Mouse (Mus musculus) MEL (cell line): Measurements from ENCODE around the gene Fam192a. TPM values are rescaled to one million over a fixed set of nuclear protein-coding genes. Genes with fewer than 3 reads are reported as not detected.
A peak's percentile ranks its signal among the peaks of the same experiment; 100 is the strongest.

Experiments
- DNase-seq: peaks from one replicate; pipeline ENCODE4 v3.0.0; 2011; ENCODE audit warnings: low read depth, low spot score
- H3K27ac ChIP-seq: 2 replicates; pipeline ENCODE4 v1.5.1; 2012; ENCODE audit warnings: low read depth, mild to moderate bottlenecking, control low read depth, low read length, moderate library complexity; ENCODE audit not compliant: control insufficient read depth
- H3K27me3 ChIP-seq, 2 experiments: fragments of 150-350 bp in 1 of 2; sonication (generic) in 1 of 2; 2 replicates each; pipeline ENCODE4 v1.6.1; 2012; ENCODE audit warnings: low read length in 2 of 2, mild to moderate bottlenecking in 2 of 2, improper control_type of control experiment in 1 of 2, moderate library complexity in 1 of 2; ENCODE audit not compliant: insufficient read depth in 2 of 2, control insufficient read depth in 1 of 2
- H3K36me3 ChIP-seq, 2 experiments: 2 replicates each; pipeline ENCODE4 v1.6.1; 2012 to 2014; ENCODE audit warnings: low read length in 2 of 2, improper control_type of control experiment in 1 of 2, inconsistent platforms in 1 of 2, mild to moderate bottlenecking in 1 of 2; ENCODE audit not compliant: insufficient read depth in 2 of 2, control insufficient read depth in 1 of 2
- H3K4me1 ChIP-seq, 2 experiments: fragments of 150-350 bp in 1 of 2; sonication (generic) in 1 of 2; 2 replicates each; pipeline ENCODE4 v1.6.1; 2012; ENCODE audit warnings: low read length in 2 of 2, improper control_type of control experiment in 1 of 2, mild to moderate bottlenecking in 1 of 2; ENCODE audit not compliant: insufficient read depth in 2 of 2, control insufficient read depth in 1 of 2
- H3K4me3 ChIP-seq, 2 experiments: fragments of 150-350 bp in 1 of 2; sonication (generic) in 1 of 2; 2 replicates each; pipeline ENCODE4 v1.5.1; 2012; ENCODE audit warnings: low read depth in 2 of 2, low read length in 2 of 2, mild to moderate bottlenecking in 2 of 2, moderate library complexity in 2 of 2, control low read depth in 1 of 2, improper control_type of control experiment in 1 of 2; ENCODE audit not compliant: control insufficient read depth in 1 of 2, insufficient read depth in 1 of 2
- H3K79me2 ChIP-seq: 2 replicates; pipeline ENCODE4 v1.6.1; 2012; ENCODE audit warnings: mild to moderate bottlenecking, low read length, moderate library complexity; ENCODE audit not compliant: control insufficient read depth, poor library complexity, insufficient read depth
- H3K9ac ChIP-seq: 2 replicates; pipeline ENCODE4 v1.6.1; 2012; ENCODE audit warnings: low read depth, mild to moderate bottlenecking, control low read depth, low read length, moderate library complexity; ENCODE audit not compliant: control insufficient read depth, poor library complexity, severe bottlenecking
- H3K9me3 ChIP-seq: fragments of 150-350 bp; sonication (generic); replicated peaks from 2 replicates; pipeline ENCODE4 v1.6.1; 2012; ENCODE audit warnings: mild to moderate bottlenecking, low read length, improper control_type of control experiment, moderate library complexity; ENCODE audit not compliant: insufficient read depth
- CHD1 ChIP-seq: IDR thresholded peaks from 2 replicates; pipeline ENCODE4 v1.6.1; 2012; ENCODE audit warnings: low read depth, mild to moderate bottlenecking, inconsistent platforms, low read length, improper control_type of control experiment
- CTCF ChIP-seq, 3 experiments: IDR thresholded peaks in 2 of 3; conservative IDR thresholded peaks in 1 of 3; 2 replicates each; pipeline ENCODE4 v1.5.1; 2011 to 2012; ENCODE audit warnings: low read length in 3 of 3, low read depth in 2 of 3, mild to moderate bottlenecking in 2 of 3, improper control_type of control experiment in 1 of 3, inconsistent platforms in 1 of 3, mixed read lengths in 1 of 3, moderate library complexity in 1 of 3; ENCODE audit not compliant: control insufficient read depth in 1 of 3, insufficient read depth in 1 of 3, poor library complexity in 1 of 3, severe bottlenecking in 1 of 3
- E2F4 ChIP-seq: IDR thresholded peaks from 2 replicates; pipeline ENCODE4 v1.6.1; 2011; ENCODE audit warnings: low read depth, low read length, improper control_type of control experiment, borderline replicate concordance
- ETS1 ChIP-seq: IDR thresholded peaks from 2 replicates; pipeline ENCODE4 v1.6.1; 2012; ENCODE audit warnings: low read depth, mild to moderate bottlenecking, inconsistent platforms, low read length, improper control_type of control experiment, moderate library complexity
- GABPA ChIP-seq: IDR thresholded peaks from 2 replicates; pipeline ENCODE4 v1.6.1; 2012; ENCODE audit warnings: low read depth, mild to moderate bottlenecking, inconsistent platforms, low read length, improper control_type of control experiment, moderate library complexity
- GATA1 ChIP-seq: IDR thresholded peaks from 2 replicates; pipeline ENCODE4 v1.6.1; 2011; ENCODE audit warnings: low read depth, low read length, improper control_type of control experiment
- JUND ChIP-seq: IDR thresholded peaks from 2 replicates; pipeline ENCODE4 v1.6.1; 2011; ENCODE audit warnings: low read depth, mild to moderate bottlenecking, improper control_type of control experiment, low read length
- KAT2A ChIP-seq: conservative IDR thresholded peaks from 2 replicates; pipeline ENCODE4 v1.6.1; 2012; ENCODE audit warnings: low read depth, low read length, improper control_type of control experiment, inconsistent platforms
- MAFK ChIP-seq: IDR thresholded peaks from 2 replicates; pipeline ENCODE4 v1.6.1; 2011; ENCODE audit warnings: low read depth, mild to moderate bottlenecking, low read length, improper control_type of control experiment, borderline replicate concordance
- MXI1 ChIP-seq: IDR thresholded peaks from 2 replicates; pipeline ENCODE4 v1.6.1; 2011; ENCODE audit warnings: mild to moderate bottlenecking, low read depth, low read length, improper control_type of control experiment
- MYC ChIP-seq: IDR thresholded peaks from 2 replicates; pipeline ENCODE4 v1.6.1; 2011; ENCODE audit warnings: low read depth, mild to moderate bottlenecking, low read length, improper control_type of control experiment, moderate library complexity
- POLR2A ChIP-seq, 2 experiments: IDR thresholded peaks; 2 replicates each; pipeline ENCODE4 v1.6.1; 2011 to 2012; ENCODE audit warnings: low read length in 2 of 2, mild to moderate bottlenecking in 2 of 2, control low read depth in 1 of 2, improper control_type of control experiment in 1 of 2, low read depth in 1 of 2, moderate library complexity in 1 of 2; ENCODE audit not compliant: control insufficient read depth in 1 of 2, insufficient read depth in 1 of 2, poor library complexity in 1 of 2
- POLR2AphosphoS2 ChIP-seq: IDR thresholded peaks from 2 replicates; pipeline ENCODE4 v1.6.1; 2011; ENCODE audit warnings: low read length, improper control_type of control experiment
- POLR2AphosphoS5 ChIP-seq: IDR thresholded peaks from 2 replicates; pipeline ENCODE4 v1.6.1; 2012; ENCODE audit warnings: low read depth, borderline replicate concordance, mild to moderate bottlenecking, inconsistent platforms, low read length, moderate library complexity, mixed read lengths
- RAD21 ChIP-seq: IDR thresholded peaks from 2 replicates; pipeline ENCODE4 v1.6.1; 2011; ENCODE audit warnings: mild to moderate bottlenecking, low read depth, low read length, improper control_type of control experiment
- SMC3 ChIP-seq: IDR thresholded peaks from 2 replicates; pipeline ENCODE4 v1.6.1; 2011; ENCODE audit warnings: low read depth, low read length, improper control_type of control experiment
- TAL1 ChIP-seq: IDR thresholded peaks from 2 replicates; pipeline ENCODE4 v1.6.1; 2012; ENCODE audit warnings: mild to moderate bottlenecking, inconsistent platforms, low read length, moderate library complexity, mixed read lengths
- TBP ChIP-seq: IDR thresholded peaks from 2 replicates; pipeline ENCODE4 v1.8.0; 2011; ENCODE audit warnings: low read depth, low read length, improper control_type of control experiment
- USF2 ChIP-seq, 2 experiments: IDR thresholded peaks; 2 replicates each; pipeline ENCODE4 v1.6.1; 2011 to 2012; ENCODE audit warnings: improper control_type of control experiment in 2 of 2, low read length in 2 of 2, borderline replicate concordance in 1 of 2, inconsistent platforms in 1 of 2, low read depth in 1 of 2, mild to moderate bottlenecking in 1 of 2; ENCODE audit not compliant: insufficient read depth in 1 of 2
- ZKSCAN1 ChIP-seq: IDR thresholded peaks from 2 replicates; pipeline ENCODE4 v1.6.1; 2012; ENCODE audit warnings: low read depth, mild to moderate bottlenecking, inconsistent platforms, low read length, improper control_type of control experiment, moderate library complexity
- polyA plus RNA-seq, 2 experiments: library from polyadenylated mRNA; stranded (reverse) in 1 of 2; unstranded in 1 of 2; fragments of >175 nt in 1 of 2; fragments of >200 nt in 1 of 2; gene quantifications; 2 replicates each; pipeline versions ENCODE4 v1.2.1 to v1.2.4; 2012; ENCODE audit warnings: low replicate concordance in 2 of 2, low read depth in 1 of 2; ENCODE audit not compliant: insufficient read length in 2 of 2, insufficient read depth in 1 of 2, missing spikeins in 1 of 2
- total RNA-seq: library from RNA; depleted of rRNA; stranded (reverse); fragments of 300-350 nt; gene quantifications from 2 replicates; pipeline ENCODE4 v1.2.3, GENCODE M21; 2012

The Fam192a gene
- total and polyA plus RNA-seq, 3 experiments = 46.3 to 88.1 TPM; not detected in 1

DNA sequence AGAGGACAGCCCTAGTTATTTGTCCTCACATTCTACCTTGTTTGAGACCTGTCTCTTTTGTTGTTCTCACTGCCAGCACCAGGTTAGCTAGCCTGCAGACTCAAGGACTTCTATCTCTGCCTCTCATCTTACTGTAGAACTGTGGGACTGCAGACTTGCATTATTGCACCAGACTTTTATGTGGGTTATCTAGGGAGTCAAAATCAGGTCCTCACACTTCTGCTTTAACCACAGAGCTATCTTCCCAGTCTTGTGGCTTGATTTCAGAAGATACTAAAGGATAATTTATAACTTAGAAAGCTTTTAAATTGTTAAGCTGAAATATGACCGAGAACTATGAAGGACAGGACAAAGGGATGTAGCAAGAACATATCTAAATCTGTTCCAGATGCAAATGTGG is 23.1 kb upstream of the Fam192a start (continued):
- TF ChIP-seq USF2 (IDR thresholded peaks at IDR 0.05; ENCODE audit: borderline replicate concordance in 1 of 2, insufficient read depth in 1 of 2, low read depth in 1 of 2, low read length in 2 of 2) = no peak
- peak; percentile 53 for TF ChIP-seq GATA1
- TF ChIP-seq TBP = no peak

DNA sequence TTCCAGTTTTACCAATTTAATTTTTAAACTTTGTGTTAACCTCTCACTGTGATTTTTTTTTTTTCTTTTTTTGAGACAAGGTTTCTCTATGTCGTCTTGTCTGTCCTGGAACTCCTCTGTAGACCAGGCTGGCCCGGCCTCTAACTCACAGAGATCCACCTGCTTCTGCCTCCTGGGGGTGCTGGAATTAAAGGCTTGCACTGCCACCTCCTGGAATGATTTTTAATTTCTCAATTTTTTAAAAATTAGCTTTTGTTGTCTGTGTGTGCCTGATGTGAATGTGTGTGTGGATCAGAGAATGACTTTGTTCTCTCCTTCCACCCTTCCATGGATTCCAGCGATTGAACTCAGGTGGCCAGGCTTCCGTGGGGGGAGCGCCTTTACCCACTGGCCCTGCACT is 5.3 kb upstream of the Fam192a start:
- Histone ChIP-seq H3K4me1 (peaks cover 0 to 4% of the 10 kb centered on the region in 2 experiments; a peak in 1 of 4 replicates), H3K9ac (no peak overlapping the region), H3K79me2 (peaks cover 45% of the 10 kb centered on the region), H3K36me3 (peaks cover 2 to 17% of the 10 kb centered on the region in 2 experiments; a peak in 3 of 4 replicates), H3K4me3 (no peak overlapping the region), H3K27ac (no peak overlapping the region), H3K27me3 (no peaks in the 10 kb centered on the region), H3K9me3 (no peaks in the 10 kb centered on the region)
- DNase-seq = peak; percentile 25
- TF ChIP-seq KAT2A (no peak), GABPA (no peak), CHD1 (no peak), TAL1 (no peak), POLR2A (IDR thresholded peaks at IDR 0.05; ENCODE audit: control insufficient read depth in 1 of 2, insufficient read depth in 1 of 2, low read depth in 1 of 2, low read length in 2 of 2, poor library complexity in 1 of 2) (no peak), MYC (no peak), RAD21 (peak; percentile 43), ETS1 (no peak), MXI1 (no peak), JUND (no peak), CTCF (IDR thresholded peaks at IDR 0.05 in 2 of 3, conservative IDR thresholded peaks at IDR 0.05 in 1 of 3; ENCODE audit: control insufficient read depth in 1 of 3, insufficient read depth in 1 of 3, low read depth in 2 of 3, low read length in 3 of 3, poor library complexity in 1 of 3, severe bottlenecking in 1 of 3) (peak in 2 of 3 experiments; percentile 27 to 60; a peak in 3 of 6 replicates), SMC3 (peak; percentile 45)

DNA sequence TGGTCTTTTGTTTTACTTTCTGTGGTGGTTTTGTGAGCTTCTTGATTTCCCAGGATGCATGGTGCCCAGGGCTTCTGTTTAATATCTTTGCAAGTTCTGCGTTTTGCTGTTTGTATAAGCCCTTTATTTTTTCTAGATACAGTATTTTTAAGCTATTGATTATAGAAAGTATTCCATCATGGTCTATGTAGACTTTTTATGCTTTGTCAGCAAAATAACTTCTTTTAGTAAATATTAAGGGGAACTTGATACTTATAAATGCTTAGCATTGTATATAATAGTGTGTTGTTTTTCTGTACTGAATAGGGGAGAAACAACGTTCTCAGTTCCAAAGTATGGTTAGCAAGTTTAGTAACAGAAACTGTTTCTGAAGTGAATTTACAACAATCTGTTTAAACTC is 2.2 kb upstream of the Fam192a start:
- Histone ChIP-seq H3K9ac (no peak overlapping the region), H3K4me3 (peak overlapping the region in 1 of 2 experiments; percentile 77; a peak in 2 of 4 replicates), H3K4me1 (peaks cover 3 to 4% of the 10 kb centered on the region in 2 experiments; a peak in 3 of 4 replicates)

More for the DNA sequence above, 2.2 kb upstream of the Fam192a start:
- Histone ChIP-seq H3K27me3 (no peaks in the 10 kb centered on the region), H3K27ac (no peak overlapping the region), H3K36me3 (peaks cover 2 to 22% of the 10 kb centered on the region in 2 experiments; a peak in 3 of 4 replicates), H3K79me2 (peaks cover 56% of the 10 kb centered on the region), H3K9me3 (no peaks in the 10 kb centered on the region)
- TF ChIP-seq MAFK (peak; percentile 90), ZKSCAN1 (no peak), POLR2AphosphoS2 (no peak), E2F4 (no peak), POLR2AphosphoS5 (no peak), TAL1 (no peak)
- DNase-seq = no peak
